Mouse (Mus musculus): Measurements from ENCODE around the gene Lrrc25. TPM values are rescaled to one million over a fixed set of nuclear protein-coding genes. Genes with fewer than 3 reads are reported as not detected.

The Lrrc25 gene
- polyA plus RNA-seq, 1 experiment from 2014 or later, result 1.9 TPM

DNA sequence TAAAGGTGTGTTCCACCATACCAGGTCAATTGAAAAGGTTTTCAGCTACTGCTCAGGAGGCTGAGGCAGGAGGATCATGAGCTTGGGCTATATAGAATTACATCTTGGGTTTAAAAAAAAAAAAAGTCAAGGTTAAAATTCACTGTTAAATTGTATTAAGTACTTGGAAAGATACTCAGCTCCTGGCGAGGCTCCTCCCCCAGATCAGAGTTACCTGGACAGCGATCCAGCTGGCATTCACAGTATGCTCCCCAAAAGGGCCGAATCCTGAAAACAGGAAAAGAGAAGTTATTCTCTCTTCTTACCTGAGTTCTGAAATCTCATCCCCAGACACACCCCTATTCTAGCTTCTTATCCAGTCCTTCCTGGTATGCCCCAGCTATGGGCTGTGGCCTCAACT is 41.3 kb downstream of the Lrrc25 start:
- Histone ChIP-seq H3K27ac (no peak overlapping the region), H3K9ac (no peak overlapping the region), H3K4me1 (peaks cover 28% of the 10 kb centered on the region), H3K36me3 (peaks cover 48% of the 10 kb centered on the region), H3K4me3 (no peak overlapping the region), H3K9me3 (no peaks in the 10 kb centered on the region), H3K27me3 (no peaks in the 10 kb centered on the region), H3K4me2 (replicated peaks) (peak overlapping the region; percentile 90; the same call in 1 of the 2 replicates)
- 92% methylated on average over 3 of the region's 3 CpGs for WGBS
- no peak for ATAC-seq (ENCODE audit: low FRiP score, low read depth)

DNA sequence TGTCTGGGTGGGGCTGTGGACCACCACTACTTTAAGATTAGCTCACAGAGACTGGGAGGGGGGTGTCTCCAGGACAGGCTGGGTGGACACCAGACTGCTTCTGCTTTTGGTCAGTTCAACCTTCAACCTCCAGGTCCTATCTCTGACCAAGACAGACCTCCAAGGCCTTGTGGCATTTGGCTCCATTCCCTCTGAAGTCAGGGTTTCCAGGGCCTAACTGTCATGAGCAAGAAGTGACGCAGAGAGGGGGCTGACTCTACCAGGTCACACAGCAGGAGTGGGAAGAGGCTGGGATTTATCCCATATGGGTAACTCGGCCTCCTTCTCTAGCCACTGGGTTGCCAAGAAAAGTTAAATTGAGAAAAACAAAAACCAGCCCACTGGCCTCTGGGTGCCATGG is 41.8 kb downstream of the Lrrc25 start:
- H3K36me3 ChIP-seq, result peaks cover 43% of the 10 kb centered on the region
- 94% methylated on average over 2 of the region's 2 CpGs for whole genome bisulfite sequencing
- H3K9me3 ChIP-seq, result no peaks in the 10 kb centered on the region
- no peak overlapping the region for H3K27ac ChIP-seq
- H3K4me3 ChIP-seq, result peak overlapping the region; percentile 82; the same call in 1 of the 2 replicates
- peak overlapping the region; percentile 35; the same call in 1 of the 2 replicates for H3K9ac ChIP-seq
- ATAC-seq (ENCODE audit: low FRiP score, low read depth), result no peak
- H3K4me2 ChIP-seq (replicated peaks), result peak overlapping the region; percentile 90; the same call in 1 of the 2 replicates
- peaks cover 28% of the 10 kb centered on the region for H3K4me1 ChIP-seq
- H3K27me3 ChIP-seq, result no peaks in the 10 kb centered on the region

GRCm38 (mm10) chr8:70658897-70659603 is 43.1 kb downstream of the Lrrc25 start:
- Histone ChIP-seq H3K27ac (peak overlapping the region; percentile 61), H3K4me2 (replicated peaks) (peak overlapping the region; percentile 90), H3K36me3 (peaks cover 36% of the 10 kb centered on the region), H3K9me3 (no peaks in the 10 kb centered on the region), H3K4me1 (peaks cover 28% of the 10 kb centered on the region), H3K9ac (peak overlapping the region; percentile 84), H3K4me3 (peak overlapping the region; percentile 82), H3K27me3 (no peaks in the 10 kb centered on the region)
- ATAC-seq (ENCODE audit: low FRiP score, low read depth), result peak; percentile 46; the same call in 1 of the 2 replicates
- WGBS, result under 1% methylated on average over 31 of the region's 31 CpGs

- H3K4me3 ChIP-seq, result peak overlapping the region; percentile 82
- no peaks in the 10 kb centered on the region for H3K9me3 ChIP-seq
- peaks cover 28% of the 10 kb centered on the region for H3K4me1 ChIP-seq
- H3K27ac ChIP-seq, result peak overlapping the region; percentile 67
- peak; percentile 96 for ATAC-seq (ENCODE audit: low FRiP score, low read depth)
- peak overlapping the region; percentile 84 for H3K9ac ChIP-seq
- H3K36me3 ChIP-seq, result peaks cover 29% of the 10 kb centered on the region
- H3K4me2 ChIP-seq (replicated peaks), result peak overlapping the region; percentile 90
- H3K27me3 ChIP-seq, result no peaks in the 10 kb centered on the region
- under 1% methylated on average over 42 of the region's 44 CpGs for WGBS
These were observed 43.8 kb downstream of the Lrrc25 start for GRCm38 (mm10) chr8:70659604-70660272.

- peaks cover 28% of the 10 kb centered on the region for H3K4me1 ChIP-seq
- ATAC-seq (ENCODE audit: low FRiP score, low read depth), result peak; percentile 58
- peaks cover 23% of the 10 kb centered on the region for H3K36me3 ChIP-seq
- WGBS, result 3% methylated on average over 14 of the region's 14 CpGs
- H3K9me3 ChIP-seq, result no peaks in the 10 kb centered on the region
- peak within 1 kb of the TSS; percentile 67 for H3K27ac ChIP-seq
- peak within 1 kb of the TSS; percentile 90 for H3K4me2 ChIP-seq (replicated peaks)
- H3K9ac ChIP-seq, result peak within 1 kb of the TSS; percentile 84
- H3K27me3 ChIP-seq, result no peaks in the 10 kb centered on the region
- H3K4me3 ChIP-seq, result peak within 1 kb of the TSS; percentile 82
These were observed 44.3 kb downstream of the Lrrc25 start, which contains the start of gene Pgpep1 for GRCm38 (mm10) chr8:70660273-70660725. Gene Pgpep1, minus strand, starts transcription at chr8:70660388.

- Histone ChIP-seq H3K9ac (no peak overlapping the region), H3K4me2 (replicated peaks) (no peak overlapping the region), H3K4me3 (no peak overlapping the region), H3K27me3 (no peaks in the 10 kb centered on the region), H3K36me3 (no peaks in the 10 kb centered on the region), H3K4me1 (peaks cover 12% of the 10 kb centered on the region), H3K9me3 (no peaks in the 10 kb centered on the region), H3K27ac (no peak overlapping the region)
- no peak for ATAC-seq (ENCODE audit: low FRiP score, low read depth)
- 71% methylated on average over 4 of the region's 4 CpGs for WGBS
These were observed 47.7 kb downstream of the Lrrc25 start for GRCm38 (mm10) chr8:70663691-70664090.

DNA sequence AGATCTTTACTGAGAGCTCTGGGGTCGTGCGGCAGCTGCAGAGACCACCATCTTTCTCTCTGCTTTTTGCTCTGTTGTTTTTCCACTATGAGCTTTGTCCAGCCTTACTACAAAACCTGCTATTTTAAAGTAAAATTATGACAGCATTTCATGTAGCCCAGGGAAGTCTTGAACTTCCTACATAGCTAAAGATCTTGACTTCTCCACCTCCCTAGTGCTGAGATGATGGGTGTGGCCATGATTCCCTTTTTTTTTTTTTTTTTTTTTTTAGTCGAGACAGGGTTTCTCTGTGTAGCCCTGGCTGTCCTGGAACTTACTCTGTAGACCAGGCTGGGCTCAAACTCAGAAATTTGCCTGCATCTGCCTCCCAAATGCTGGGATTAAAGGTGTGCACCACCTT is 48.7 kb downstream of the Lrrc25 start:
- 65% methylated on average over 3 of the region's 3 CpGs for WGBS
- H3K27ac ChIP-seq, result no peak overlapping the region

GRCm38 (mm10) chr8:70665599-70665998 is 49.6 kb downstream of the Lrrc25 start:
- Histone ChIP-seq H3K4me3 (no peak overlapping the region), H3K27ac (no peak overlapping the region), H3K4me2 (replicated peaks) (no peak overlapping the region), H3K4me1 (0 out of 2 replicates have a peak, but pooled peaks cover under 1% of the 10 kb centered on the region), H3K9ac (no peak overlapping the region), H3K36me3 (no peaks in the 10 kb centered on the region), H3K9me3 (no peaks in the 10 kb centered on the region), H3K27me3 (no peaks in the 10 kb centered on the region)
- no peak for ATAC-seq (ENCODE audit: low FRiP score, low read depth)
- WGBS, result 76% methylated on average over 2 of the region's 2 CpGs

More for the DNA sequence above, 48.7 kb downstream of the Lrrc25 start:
- no peak for ATAC-seq (ENCODE audit: low FRiP score, low read depth)
- Histone ChIP-seq H3K4me1 (0 out of 2 replicates have a peak, but pooled peaks cover 8% of the 10 kb centered on the region), H3K27me3 (no peaks in the 10 kb centered on the region), H3K4me3 (no peak overlapping the region), H3K36me3 (no peaks in the 10 kb centered on the region), H3K9me3 (no peaks in the 10 kb centered on the region), H3K9ac (no peak overlapping the region), H3K4me2 (replicated peaks) (no peak overlapping the region)

DNA sequence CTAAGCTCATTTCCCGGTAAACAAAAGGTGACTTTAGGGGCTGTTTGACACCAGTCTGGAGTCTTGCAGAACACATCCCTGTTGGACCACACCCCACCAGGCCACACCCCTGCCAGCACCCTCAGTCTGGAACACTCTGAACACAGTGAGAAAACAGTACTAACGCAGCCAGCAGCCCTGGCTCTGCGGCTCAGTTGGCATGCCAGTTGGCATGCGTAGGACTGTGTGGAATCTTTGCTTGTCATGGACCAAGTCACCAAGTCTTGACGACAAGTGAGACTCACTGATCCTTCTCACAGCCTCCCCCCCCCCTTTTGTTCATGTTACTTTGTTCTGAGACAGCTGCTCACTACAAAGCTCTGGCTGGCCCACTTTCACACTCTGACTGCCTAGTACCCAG is 51.1 kb downstream of the Lrrc25 start:
- no peaks in the 10 kb centered on the region for H3K27me3 ChIP-seq
- no peak overlapping the region for H3K27ac ChIP-seq
- no peak overlapping the region for H3K9ac ChIP-seq
- WGBS, result 73% methylated on average over 5 of the region's 5 CpGs
- no peaks in the 10 kb centered on the region for H3K36me3 ChIP-seq
- no peak overlapping the region for H3K4me2 ChIP-seq (replicated peaks)
- ATAC-seq (ENCODE audit: low FRiP score, low read depth), result no peak
- H3K9me3 ChIP-seq, result no peaks in the 10 kb centered on the region
- no peak overlapping the region for H3K4me3 ChIP-seq
- no peaks in the 10 kb centered on the region for H3K4me1 ChIP-seq

Other genes with a start within 250 kb of the Lrrc25 start
- 26.4 and 40.8 TPM in 2 replicates for gene Comp, start 242.6 kb upstream of the Lrrc25 start, polyA plus RNA-seq (2015; fragmentation: Nextera tagmentation; extraction: Ambion mirVana)
- 26.7 and 29.9 TPM in 2 replicates for gene Crtc1, start 176.6 kb upstream of the Lrrc25 start, polyA plus RNA-seq (2015; fragmentation: Nextera tagmentation; extraction: Ambion mirVana)
- 29.0 and 30.3 TPM in 2 replicates for gene Klhl26, start 139.2 kb upstream of the Lrrc25 start, polyA plus RNA-seq (2015; fragmentation: Nextera tagmentation; extraction: Ambion mirVana)
- gene Tmem59l, start 128.8 kb upstream of the Lrrc25 start, polyA plus RNA-seq (2015; fragmentation: Nextera tagmentation; extraction: Ambion mirVana), result 24.2 and 26.6 TPM in 2 replicates
- gene Crlf1, start 123.0 kb upstream of the Lrrc25 start, polyA plus RNA-seq (2015; fragmentation: Nextera tagmentation; extraction: Ambion mirVana), result 83.3 and 85.0 TPM in 2 replicates
- gene Rex1bd, start 109.4 kb upstream of the Lrrc25 start, polyA plus RNA-seq (2015; fragmentation: Nextera tagmentation; extraction: Ambion mirVana), result 139 and 148 TPM in 2 replicates
- 856 and 861 TPM in 2 replicates for gene Uba52, start 105.4 kb upstream of the Lrrc25 start, polyA plus RNA-seq (2015; fragmentation: Nextera tagmentation; extraction: Ambion mirVana)
- 284 and 290 TPM in 2 replicates for gene Fkbp8, start 88.4 kb upstream of the Lrrc25 start, polyA plus RNA-seq (2015; fragmentation: Nextera tagmentation; extraction: Ambion mirVana)
- gene Kxd1, start 88.2 kb upstream of the Lrrc25 start, polyA plus RNA-seq (2015; fragmentation: Nextera tagmentation; extraction: Ambion mirVana), result 49.3 and 53.4 TPM in 2 replicates
- gene Ell, start 76.7 kb upstream of the Lrrc25 start, polyA plus RNA-seq (2015; fragmentation: Nextera tagmentation; extraction: Ambion mirVana), result 20.9 and 21.4 TPM in 2 replicates
- 162 and 165 TPM in 2 replicates for gene Isyna1, start 21.8 kb upstream of the Lrrc25 start, polyA plus RNA-seq (2015; fragmentation: Nextera tagmentation; extraction: Ambion mirVana)
- 115 and 131 TPM in 2 replicates for gene Ssbp4, start 7.3 kb upstream of the Lrrc25 start, polyA plus RNA-seq (2015; fragmentation: Nextera tagmentation; extraction: Ambion mirVana)
- gene Gdf15, start 16.3 kb downstream of the Lrrc25 start, polyA plus RNA-seq (2015; fragmentation: Nextera tagmentation; extraction: Ambion mirVana), result 0.18 TPM in 1 of 2 replicates, not detected in the other
- gene Pgpep1, start 44.2 kb downstream of the Lrrc25 start, polyA plus RNA-seq (2015; fragmentation: Nextera tagmentation; extraction: Ambion mirVana), result 68.2 and 71.1 TPM in 2 replicates
- 240 and 246 TPM in 2 replicates for gene Lsm4, start 57.1 kb downstream of the Lrrc25 start, polyA plus RNA-seq (2015; fragmentation: Nextera tagmentation; extraction: Ambion mirVana)
- 57.3 and 61.1 TPM in 2 replicates for gene Jund, start 82.8 kb downstream of the Lrrc25 start, polyA plus RNA-seq (2015; fragmentation: Nextera tagmentation; extraction: Ambion mirVana)
- not detected in 2 replicates for gene Iqcn, start 87.3 kb downstream of the Lrrc25 start, polyA plus RNA-seq (2015; fragmentation: Nextera tagmentation; extraction: Ambion mirVana)
- not detected in 2 replicates for gene Gm3336, start 102.4 kb downstream of the Lrrc25 start, polyA plus RNA-seq (2015; fragmentation: Nextera tagmentation; extraction: Ambion mirVana)
- 0.04 and 0.06 TPM in 2 replicates for gene Pde4c, start 107.6 kb downstream of the Lrrc25 start, polyA plus RNA-seq (2015; fragmentation: Nextera tagmentation; extraction: Ambion mirVana)
- gene Rab3a, start 138.5 kb downstream of the Lrrc25 start, polyA plus RNA-seq (2015; fragmentation: Nextera tagmentation; extraction: Ambion mirVana), result 18.0 and 19.6 TPM in 2 replicates
- 29.2 and 36.6 TPM in 2 replicates for gene Mpv17l2, start 144.8 kb downstream of the Lrrc25 start, polyA plus RNA-seq (2015; fragmentation: Nextera tagmentation; extraction: Ambion mirVana)
- gene Pik3r2, start 160.6 kb downstream of the Lrrc25 start, polyA plus RNA-seq (2015; fragmentation: Nextera tagmentation; extraction: Ambion mirVana), result 78.1 and 81.3 TPM in 2 replicates
- 13.1 and 14.0 TPM in 2 replicates for gene Mast3, start 188.9 kb downstream of the Lrrc25 start, polyA plus RNA-seq (2015; fragmentation: Nextera tagmentation; extraction: Ambion mirVana)
- gene Il12rb1, start 192.3 kb downstream of the Lrrc25 start, polyA plus RNA-seq (2015; fragmentation: Nextera tagmentation; extraction: Ambion mirVana), result 0.06 TPM in 1 of 2 replicates, not detected in the other
- 6.1 and 6.2 TPM in 2 replicates for gene Arrdc2, start 223.6 kb downstream of the Lrrc25 start, polyA plus RNA-seq (2015; fragmentation: Nextera tagmentation; extraction: Ambion mirVana)
- gene Kcnn1, start 247.1 kb downstream of the Lrrc25 start, polyA plus RNA-seq (2015; fragmentation: Nextera tagmentation; extraction: Ambion mirVana), result 2.9 and 4.3 TPM in 2 replicates